Mouse (Mus musculus): ENCODE data around the gene Gbx2. TPM values are rescaled to one million over a fixed set of nuclear protein-coding genes. Genes with fewer than 3 reads are reported as not detected.

The Gbx2 gene
- polyA plus RNA-seq, 1 experiment = 0.11 TPM

- Histone ChIP-seq H3K27ac (ENCODE audit: insufficient read depth, low read depth, low read length) (no peak overlapping the region), H3K36me3 (ENCODE audit: control insufficient read depth, insufficient read depth, low read length) (no peaks in the 10 kb centered on the region), H3K4me3 (ENCODE audit: low read depth, low read length) (no peak overlapping the region), H3K4me1 (ENCODE audit: control insufficient read depth, insufficient read depth, insufficient read length, low read length) (peaks cover 7% of the 10 kb centered on the region; the same call in 1 of the 2 replicates), H3K27me3 (ENCODE audit: control insufficient read depth, insufficient read depth, low read length) (peaks cover 65% of the 10 kb centered on the region)
- no peak for TF ChIP-seq CTCF (IDR thresholded peaks at IDR 0.05; ENCODE audit: extremely low read depth, insufficient read length, insufficient replicate concordance, low read depth, low read length)
- TF ChIP-seq POLR2A (IDR thresholded peaks at IDR 0.05; ENCODE audit: low read depth, low read length) = no peak
- 63% methylated on average over 12 of the region's 12 CpGs for WGBS
These were observed 5.3 kb downstream of the Gbx2 start for GRCm38 (mm10) chr1:89925501-89926190.

- peaks cover 58% of the 10 kb centered on the region for H3K27me3 ChIP-seq (ENCODE audit: control insufficient read depth, insufficient read depth, low read length)
- no peak overlapping the region for H3K27ac ChIP-seq (ENCODE audit: insufficient read depth, low read depth, low read length)
- WGBS = 10% methylated on average over 14 of the region's 14 CpGs
- TF ChIP-seq CTCF (IDR thresholded peaks at IDR 0.05; ENCODE audit: extremely low read depth, insufficient read length, insufficient replicate concordance, low read depth, low read length) (no peak), POLR2A (IDR thresholded peaks at IDR 0.05; ENCODE audit: low read depth, low read length) (no peak)
- no peak overlapping the region for H3K4me3 ChIP-seq (ENCODE audit: low read depth, low read length)
- H3K36me3 ChIP-seq (ENCODE audit: control insufficient read depth, insufficient read depth, low read length) = no peaks in the 10 kb centered on the region
- H3K4me1 ChIP-seq (ENCODE audit: control insufficient read depth, insufficient read depth, insufficient read length, low read length) = peaks cover 3% of the 10 kb centered on the region; the same call in 1 of the 2 replicates
These were observed 7.3 kb downstream of the Gbx2 start for GRCm38 (mm10) chr1:89923642-89924020.

- TF ChIP-seq CTCF (IDR thresholded peaks at IDR 0.05; ENCODE audit: extremely low read depth, insufficient read length, insufficient replicate concordance, low read depth, low read length) (no peak), POLR2A (IDR thresholded peaks at IDR 0.05; ENCODE audit: low read depth, low read length) (no peak)
- WGBS = 4% methylated on average over 40 of the region's 41 CpGs
- no peaks in the 10 kb centered on the region for H3K36me3 ChIP-seq (ENCODE audit: control insufficient read depth, insufficient read depth, low read length)
- H3K4me3 ChIP-seq (ENCODE audit: low read depth, low read length) = no peak overlapping the region
- peaks cover 3% of the 10 kb centered on the region; the same call in 1 of the 2 replicates for H3K4me1 ChIP-seq (ENCODE audit: control insufficient read depth, insufficient read depth, insufficient read length, low read length)
- H3K27ac ChIP-seq (ENCODE audit: insufficient read depth, low read depth, low read length) = no peak overlapping the region
- peaks cover 55% of the 10 kb centered on the region for H3K27me3 ChIP-seq (ENCODE audit: control insufficient read depth, insufficient read depth, low read length)
These were observed 7.9 kb downstream of the Gbx2 start for GRCm38 (mm10) chr1:89922883-89923641.

- Histone ChIP-seq H3K36me3 (ENCODE audit: control insufficient read depth, insufficient read depth, low read length) (no peaks in the 10 kb centered on the region), H3K4me1 (ENCODE audit: control insufficient read depth, insufficient read depth, insufficient read length, low read length) (peaks cover 2% of the 10 kb centered on the region; the same call in 1 of the 2 replicates), H3K27me3 (ENCODE audit: control insufficient read depth, insufficient read depth, low read length) (peaks cover 53% of the 10 kb centered on the region), H3K4me3 (ENCODE audit: low read depth, low read length) (no peak overlapping the region), H3K27ac (ENCODE audit: insufficient read depth, low read depth, low read length) (no peak overlapping the region)
- WGBS = 9% methylated on average over 7 of the region's 7 CpGs
- TF ChIP-seq POLR2A (IDR thresholded peaks at IDR 0.05; ENCODE audit: low read depth, low read length) = no peak
- no peak for TF ChIP-seq CTCF (IDR thresholded peaks at IDR 0.05; ENCODE audit: extremely low read depth, insufficient read length, insufficient replicate concordance, low read depth, low read length)
These were observed 8.7 kb downstream of the Gbx2 start for GRCm38 (mm10) chr1:89922282-89922681.

GRCm38 (mm10) chr1:89921806-89922205 is 9.2 kb downstream of the Gbx2 start:
- no peaks in the 10 kb centered on the region for H3K4me1 ChIP-seq (ENCODE audit: control insufficient read depth, insufficient read depth, insufficient read length, low read length)

GRCm38 (mm10) chr1:89919206-89919605 is 11.8 kb downstream of the Gbx2 start:
- Histone ChIP-seq H3K4me1 (ENCODE audit: control insufficient read depth, insufficient read depth, insufficient read length, low read length) (no peaks in the 10 kb centered on the region), H3K4me3 (ENCODE audit: low read depth, low read length) (no peak overlapping the region), H3K36me3 (ENCODE audit: control insufficient read depth, insufficient read depth, low read length) (no peaks in the 10 kb centered on the region), H3K27ac (ENCODE audit: insufficient read depth, low read depth, low read length) (no peak overlapping the region), H3K27me3 (ENCODE audit: control insufficient read depth, insufficient read depth, low read length) (peaks cover 36% of the 10 kb centered on the region)
- whole genome bisulfite sequencing = 52% methylated on average over 6 of the region's 6 CpGs
- no peak for TF ChIP-seq POLR2A (IDR thresholded peaks at IDR 0.05; ENCODE audit: low read depth, low read length)
- TF ChIP-seq CTCF (IDR thresholded peaks at IDR 0.05; ENCODE audit: extremely low read depth, insufficient read length, insufficient replicate concordance, low read depth, low read length) = no peak

More at GRCm38 (mm10) chr1:89921806-89922205, 9.2 kb downstream of the Gbx2 start:
- no peak for TF ChIP-seq CTCF (IDR thresholded peaks at IDR 0.05; ENCODE audit: extremely low read depth, insufficient read length, insufficient replicate concordance, low read depth, low read length)
- no peak for TF ChIP-seq POLR2A (IDR thresholded peaks at IDR 0.05; ENCODE audit: low read depth, low read length)
- Histone ChIP-seq H3K4me3 (ENCODE audit: low read depth, low read length) (no peak overlapping the region), H3K27me3 (ENCODE audit: control insufficient read depth, insufficient read depth, low read length) (peaks cover 49% of the 10 kb centered on the region), H3K27ac (ENCODE audit: insufficient read depth, low read depth, low read length) (no peak overlapping the region), H3K36me3 (ENCODE audit: control insufficient read depth, insufficient read depth, low read length) (no peaks in the 10 kb centered on the region)
- WGBS = 4% methylated on average over 10 of the region's 10 CpGs

GRCm38 (mm10) chr1:89918111-89918510 is 12.9 kb downstream of the Gbx2 start:
- 27% methylated on average over 18 of the region's 18 CpGs for WGBS
- Histone ChIP-seq H3K27ac (ENCODE audit: insufficient read depth, low read depth, low read length) (no peak overlapping the region), H3K36me3 (ENCODE audit: control insufficient read depth, insufficient read depth, low read length) (no peaks in the 10 kb centered on the region), H3K4me1 (ENCODE audit: control insufficient read depth, insufficient read depth, insufficient read length, low read length) (no peaks in the 10 kb centered on the region), H3K27me3 (ENCODE audit: control insufficient read depth, insufficient read depth, low read length) (peaks cover 27% of the 10 kb centered on the region), H3K4me3 (ENCODE audit: low read depth, low read length) (no peak overlapping the region)
- no peak for TF ChIP-seq POLR2A (IDR thresholded peaks at IDR 0.05; ENCODE audit: low read depth, low read length)
- no peak for TF ChIP-seq CTCF (IDR thresholded peaks at IDR 0.05; ENCODE audit: extremely low read depth, insufficient read length, insufficient replicate concordance, low read depth, low read length)
